Mouse (Mus musculus): ENCODE measurements around the gene Ric8b.

Ric8b gene

DNA sequence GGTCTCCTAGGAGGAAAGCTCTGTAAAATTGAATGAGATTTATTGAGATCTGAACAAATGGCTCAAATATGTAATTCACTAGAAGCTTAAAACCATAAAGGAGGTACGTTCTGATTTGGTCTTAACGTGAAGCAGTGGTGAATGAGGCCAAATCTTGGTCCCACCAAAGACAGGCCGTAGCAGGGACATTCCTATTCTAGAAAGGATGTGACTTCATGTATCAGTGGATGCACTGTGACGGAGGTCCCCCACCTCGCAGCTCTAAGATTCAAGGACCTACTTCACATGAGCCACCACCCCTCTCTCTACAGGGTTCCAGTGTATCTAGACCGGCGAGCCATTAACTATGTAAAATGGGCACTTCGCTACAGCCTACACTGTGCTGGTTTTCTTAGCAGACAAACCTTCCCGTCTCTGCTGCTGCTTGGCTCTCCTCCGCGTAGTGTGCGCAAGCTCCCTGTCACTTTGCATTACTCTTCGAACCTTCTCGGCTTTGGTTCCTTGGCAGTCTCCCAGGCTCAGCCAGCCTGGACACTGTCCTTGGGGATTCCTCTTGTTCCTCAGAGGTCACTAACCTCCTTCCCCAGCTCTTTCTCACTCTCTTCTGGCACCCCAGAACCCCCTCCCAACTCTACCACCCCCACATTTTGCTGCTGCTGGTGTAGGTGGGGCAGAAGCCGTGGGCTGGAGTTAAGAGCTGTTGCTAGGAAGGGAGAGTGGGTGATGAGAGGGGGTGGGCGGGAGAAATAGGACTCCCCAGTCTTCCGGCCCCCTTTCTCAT lies 8.2 kb upstream of the Ric8b start:
- DNase-seq (ENCODE audit: low spot score) = no peak

DNA sequence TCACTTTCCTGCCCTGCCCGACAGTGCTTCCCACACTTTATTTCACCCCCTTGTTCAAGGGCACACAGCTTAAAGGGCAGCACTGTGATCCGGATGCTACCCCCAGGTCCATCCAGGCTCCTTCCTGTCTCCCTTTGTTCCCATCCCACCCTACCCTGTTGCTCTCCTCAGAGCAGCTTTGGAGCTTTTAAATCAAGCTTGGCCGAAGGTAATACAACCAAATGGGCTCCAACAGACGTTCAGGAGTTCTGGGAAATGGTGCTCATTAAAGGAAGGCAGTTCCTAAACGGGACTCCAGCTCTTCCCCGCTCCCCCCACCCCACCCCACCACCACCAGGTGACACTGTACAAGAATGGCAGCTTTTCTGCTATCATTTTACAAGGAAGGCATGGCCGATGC lies 7.2 kb upstream of the Ric8b start:
- no peak for DNase-seq (ENCODE audit: low spot score)

DNA sequence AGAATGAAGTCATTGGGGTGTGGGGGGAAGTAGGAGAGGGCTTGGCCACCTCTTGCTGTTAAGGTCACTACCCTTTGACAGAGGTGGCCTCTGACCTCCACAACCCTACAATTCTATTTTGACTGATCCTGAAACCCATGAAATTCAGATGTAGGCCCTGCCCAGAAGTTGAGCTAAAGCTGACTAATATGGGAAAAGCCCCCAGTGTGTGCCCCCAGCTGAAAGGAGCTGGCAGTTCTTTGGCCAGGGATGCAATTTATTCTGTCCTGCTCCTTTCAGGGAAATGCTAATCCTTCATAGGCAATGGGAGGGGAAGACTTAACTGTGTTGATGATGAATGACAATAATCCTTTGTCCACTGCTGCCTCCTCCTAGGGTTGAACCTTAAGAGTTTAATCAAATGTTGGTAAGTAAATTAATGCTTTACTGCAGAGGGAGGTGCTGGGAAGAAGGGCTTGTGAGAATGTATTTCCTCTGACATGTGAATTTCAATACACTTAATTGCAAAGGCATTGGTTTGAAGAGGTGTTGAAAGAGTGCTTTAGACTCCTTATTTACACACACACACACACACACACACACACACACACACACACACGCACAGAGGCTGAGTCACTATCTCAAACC lies 6.5 kb upstream of the Ric8b start:
- no peak for DNase-seq (ENCODE audit: low spot score)

DNA sequence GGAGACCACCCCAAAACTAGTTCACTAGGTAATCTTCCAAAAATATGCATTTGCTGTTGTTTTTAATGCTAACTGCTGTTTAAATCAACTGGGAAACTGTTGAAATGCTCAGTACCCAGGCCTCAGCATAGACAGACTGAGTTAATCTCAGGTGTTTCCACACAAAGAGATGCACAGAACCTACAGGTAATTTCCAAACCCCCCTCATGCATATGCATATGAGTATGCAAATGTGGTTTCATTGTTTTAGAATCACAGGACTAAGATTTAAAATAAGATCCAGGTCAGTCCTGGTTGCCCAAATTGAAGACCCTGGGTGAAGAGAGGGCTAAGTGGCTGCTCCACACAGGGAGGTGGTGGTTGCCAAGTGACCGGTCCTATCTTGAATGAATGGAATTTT lies 4.3 kb upstream of the Ric8b start:
- DNase-seq (ENCODE audit: low spot score) = no peak

DNA sequence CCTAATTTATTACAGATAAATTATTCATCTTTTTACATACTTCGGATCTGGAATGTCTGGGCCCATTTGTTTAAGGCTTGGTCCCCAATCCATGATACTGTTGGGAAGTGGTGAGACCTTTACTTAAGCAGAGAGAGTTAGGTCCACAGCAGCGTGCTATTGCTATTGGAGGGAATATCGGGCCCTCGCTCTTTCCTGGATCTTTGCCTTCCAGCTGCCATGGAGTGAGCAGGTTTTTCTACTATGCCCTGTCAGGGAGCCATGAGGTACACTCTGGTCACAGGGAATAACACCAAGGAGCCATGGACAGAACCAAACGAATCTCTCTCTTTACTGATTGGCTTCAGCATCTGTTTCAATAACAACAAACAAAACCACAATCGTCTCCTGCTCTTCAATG lies 1.9 kb upstream of the Ric8b start:
- no peak for DNase-seq (ENCODE audit: low spot score)

DNA sequence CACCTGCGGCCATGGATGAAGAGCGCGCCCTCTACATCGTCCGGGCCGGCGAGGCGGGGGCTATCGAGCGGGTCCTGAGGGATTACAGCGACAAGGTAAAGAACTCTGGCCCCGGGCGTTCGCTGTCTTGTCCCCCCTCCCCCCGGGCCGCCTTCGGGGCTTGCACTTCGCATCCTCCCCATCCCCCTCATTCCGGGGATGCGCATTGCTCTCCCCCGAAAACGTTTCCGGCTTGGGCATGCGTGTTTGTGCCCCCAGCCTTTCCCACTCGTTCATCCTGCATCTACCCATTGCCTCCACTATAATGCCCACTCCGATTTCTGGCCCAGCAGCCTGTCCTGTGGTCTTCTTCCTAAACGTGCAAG lies 297 bp downstream of the Ric8b start:
- no peak for DNase-seq (ENCODE audit: low spot score)

DNA sequence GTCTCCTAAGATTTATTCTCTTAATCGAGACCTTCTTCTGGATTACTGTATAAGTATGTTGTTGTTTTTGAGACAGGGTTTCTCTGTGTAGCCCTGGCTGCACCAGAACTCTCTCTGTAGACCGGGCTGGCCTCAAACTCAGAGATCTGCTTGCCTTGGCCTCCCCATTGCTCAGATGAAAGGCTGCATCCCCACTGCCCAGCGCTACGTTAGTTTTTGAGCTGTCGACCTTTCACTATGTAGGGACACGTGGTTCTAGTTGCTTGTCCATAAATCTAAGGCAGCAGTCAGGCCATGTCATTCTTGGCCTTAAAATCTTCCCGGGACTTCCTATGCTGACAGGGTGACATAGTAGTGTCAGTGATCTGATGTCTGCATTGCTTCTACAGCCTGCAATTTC lies 8.9 kb downstream of the Ric8b start:
- no peak for DNase-seq (ENCODE audit: low spot score)

DNA sequence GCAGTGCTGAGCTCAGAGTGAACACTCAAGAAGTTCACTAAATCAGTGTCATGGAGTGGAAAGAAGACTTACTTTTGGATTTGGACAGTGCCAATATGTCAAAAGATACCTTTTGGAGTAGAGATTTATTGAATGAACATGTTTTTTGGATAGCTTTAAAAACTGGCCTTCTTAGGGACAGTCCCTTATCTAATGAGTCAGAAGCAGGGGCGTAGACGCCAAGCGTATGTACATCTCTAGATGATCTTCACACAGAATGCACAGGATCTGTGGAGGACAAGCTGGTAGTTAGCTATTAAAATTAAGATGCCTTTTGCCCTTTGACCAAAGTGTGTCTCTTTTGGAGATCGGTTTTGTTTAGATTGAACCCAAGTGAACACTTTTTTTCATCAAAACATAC lies 9.5 kb downstream of the Ric8b start:
- DNase-seq (ENCODE audit: low spot score) = no peak

DNA sequence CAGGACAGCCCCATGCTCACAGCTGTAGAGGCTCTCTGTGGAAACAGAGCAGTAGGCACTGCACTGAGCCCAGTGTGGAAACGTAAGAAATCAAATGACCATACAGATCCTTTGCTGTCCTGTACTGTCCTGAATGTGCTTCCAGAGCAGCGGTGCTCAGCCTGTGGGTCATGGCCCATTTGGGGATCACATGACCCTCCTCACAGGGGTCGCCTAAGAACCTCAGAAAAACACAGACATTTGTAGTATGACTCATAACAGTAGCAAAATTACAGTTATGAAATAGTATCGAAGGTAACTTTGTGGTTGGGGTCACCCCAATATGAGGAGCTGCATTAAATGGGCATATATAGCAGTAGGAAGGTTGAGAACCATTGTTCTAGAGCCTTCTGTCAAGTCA lies 11.0 kb downstream of the Ric8b start:
- no peak for DNase-seq (ENCODE audit: low spot score)

DNA sequence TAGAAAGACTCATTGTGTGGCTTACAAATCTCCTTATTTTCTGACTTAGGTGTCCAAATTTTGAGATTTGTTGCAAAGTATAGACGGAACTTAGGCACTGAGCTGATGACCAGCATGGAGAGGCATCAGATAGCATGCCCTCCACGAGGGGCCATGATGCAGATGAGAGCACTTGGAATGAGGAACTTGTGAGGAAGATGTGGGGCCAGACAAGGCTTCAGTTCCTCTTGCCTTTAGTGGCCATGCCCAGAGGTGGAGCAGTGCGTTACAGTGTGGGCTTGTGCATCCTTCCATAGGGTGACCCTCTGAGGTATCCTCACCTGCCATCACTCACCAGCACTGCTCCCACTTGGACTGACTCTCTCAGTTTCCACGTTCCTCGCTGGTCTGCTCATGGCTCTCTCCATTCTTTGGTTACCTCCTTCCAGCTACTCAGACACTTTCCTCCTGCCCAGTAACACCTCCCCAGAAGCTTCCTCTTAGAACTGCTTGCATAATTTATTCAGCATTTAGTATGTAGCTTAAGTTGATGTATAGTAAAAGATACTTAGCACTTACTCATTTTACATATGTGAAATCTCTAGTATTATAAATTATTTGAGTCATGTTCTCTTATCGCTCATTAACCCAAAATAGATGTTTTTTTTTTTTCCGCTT lies 18.3 kb downstream of the Ric8b start:
- no peak for DNase-seq (ENCODE audit: low spot score)

DNA sequence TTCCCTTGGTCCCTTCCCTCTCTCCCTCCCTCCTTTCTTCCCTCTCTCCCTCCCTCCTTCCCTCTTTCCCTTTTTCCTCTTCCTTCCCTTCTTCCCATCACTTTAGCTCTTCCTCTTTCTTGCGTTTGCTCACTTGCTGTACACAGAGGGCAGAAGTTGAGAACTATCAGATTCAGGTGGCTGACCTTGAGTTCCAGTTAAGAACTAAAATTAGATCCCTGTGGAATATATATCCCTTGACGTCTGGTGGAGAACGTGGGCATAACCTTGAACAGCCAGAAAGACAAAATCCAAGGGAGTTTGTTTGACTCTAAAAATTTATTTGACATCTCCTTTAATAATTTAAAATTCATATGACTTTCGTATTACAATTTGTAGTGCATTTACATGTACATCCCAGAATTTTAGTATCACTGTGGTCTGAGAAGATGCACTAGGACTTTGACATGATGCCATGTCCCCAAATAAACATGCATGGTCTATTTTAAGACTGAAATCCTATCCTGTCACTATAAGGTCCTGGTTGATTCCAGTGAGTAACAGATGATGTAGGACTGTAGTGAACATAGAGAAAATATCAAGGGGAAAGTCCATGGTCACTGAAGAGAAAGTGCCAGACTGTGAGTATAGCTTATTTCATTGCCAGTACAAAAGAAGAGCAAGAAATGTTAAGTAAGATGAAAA lies 19.6 kb downstream of the Ric8b start:
- no peak for DNase-seq (ENCODE audit: low spot score)

DNA sequence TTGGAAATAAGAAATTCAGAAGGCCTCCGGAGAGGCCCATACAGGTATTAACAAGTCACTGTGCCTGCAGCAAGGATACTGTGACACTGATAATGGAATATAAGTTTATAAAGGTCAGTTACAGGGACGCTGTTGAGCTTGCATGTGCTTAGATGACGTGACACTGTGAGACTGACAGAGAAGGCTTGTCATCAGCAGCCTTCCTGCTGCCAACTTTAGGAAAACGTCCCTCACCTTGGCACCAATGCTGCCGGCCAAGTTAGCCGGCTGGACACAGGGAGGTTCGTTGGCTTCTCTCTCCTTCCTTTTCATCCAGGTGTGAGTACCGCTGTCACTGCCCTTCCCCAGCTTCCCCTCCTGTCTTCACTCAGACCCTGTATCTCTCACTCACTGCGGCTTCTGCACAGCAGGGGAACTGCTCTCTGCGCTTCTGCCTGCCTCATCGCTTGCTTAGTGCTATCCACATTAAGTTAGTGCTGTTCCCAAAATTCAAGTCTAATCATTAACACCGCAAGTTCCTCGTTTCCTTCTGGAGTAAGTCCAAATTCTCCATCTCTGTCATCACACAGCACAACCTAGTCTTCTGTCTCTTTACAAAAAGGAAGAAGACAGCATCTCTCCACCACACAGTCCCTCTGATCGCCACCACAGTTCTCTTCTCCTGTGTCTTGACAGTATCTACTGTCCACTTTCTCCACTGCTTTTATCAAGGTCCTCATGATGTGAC lies 20.8 kb downstream of the Ric8b start:
- no peak for DNase-seq (ENCODE audit: low spot score)

DNA sequence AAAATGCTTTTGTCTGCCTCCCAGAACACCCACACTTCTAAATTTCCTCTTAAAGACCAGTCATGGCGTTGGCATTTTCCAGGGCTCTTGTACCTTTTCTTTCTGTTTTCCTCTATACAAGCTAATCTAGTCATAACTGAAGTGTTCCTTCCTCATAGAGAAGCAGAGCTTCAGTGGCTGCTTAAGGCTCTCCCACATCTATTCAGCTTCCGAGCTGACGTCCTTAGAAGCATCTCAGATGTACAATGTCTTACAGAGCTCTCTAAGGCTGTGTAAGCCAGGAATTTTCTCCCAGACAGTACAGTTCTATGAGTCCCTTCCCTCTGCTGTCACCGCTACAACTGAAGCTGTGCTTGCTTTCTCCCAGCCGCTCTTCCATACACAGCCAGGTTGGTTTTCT lies 21.5 kb downstream of the Ric8b start:
- DNase-seq (ENCODE audit: low spot score) = no peak

DNA sequence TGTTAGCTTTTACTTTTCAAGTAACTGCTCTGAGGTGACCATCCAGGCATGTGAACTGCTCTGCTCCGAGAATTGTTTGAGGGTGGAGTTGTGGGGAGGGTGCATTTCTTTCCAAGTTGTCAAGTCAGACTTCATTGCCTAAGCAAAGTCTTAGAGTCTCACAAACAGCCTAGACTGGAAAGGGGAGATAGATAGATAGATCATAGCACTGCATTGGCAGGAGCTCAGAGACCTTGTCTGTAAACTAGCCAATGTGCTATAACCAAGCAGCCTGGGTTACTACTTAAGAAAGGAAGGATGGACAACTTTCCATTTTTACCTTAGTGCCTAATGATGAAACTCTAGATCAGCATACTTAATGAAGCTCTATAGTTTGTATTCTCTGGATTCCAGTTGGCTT lies 22.9 kb downstream of the Ric8b start:
- DNase-seq (ENCODE audit: low spot score) = no peak

DNA sequence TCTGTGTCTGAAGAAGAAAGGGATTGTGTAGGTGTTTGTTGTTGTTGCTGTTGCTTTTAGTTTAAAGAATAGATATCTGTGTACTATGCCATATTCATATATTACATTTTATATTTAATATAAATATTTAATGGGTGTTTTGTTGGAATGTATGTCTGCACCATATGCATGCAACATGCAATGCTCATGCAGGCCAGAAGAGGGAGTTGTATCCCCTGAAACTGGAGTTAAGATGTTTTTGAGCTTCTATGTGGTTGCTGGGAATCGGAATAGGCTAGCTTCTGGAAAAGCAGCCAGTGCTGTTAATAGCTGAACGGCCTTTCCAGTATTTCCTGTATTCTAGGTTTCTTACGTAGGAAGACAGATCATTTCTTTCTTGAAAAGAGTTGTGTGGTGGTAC lies 28.3 kb downstream of the Ric8b start:
- DNase-seq (ENCODE audit: low spot score) = no peak

DNA sequence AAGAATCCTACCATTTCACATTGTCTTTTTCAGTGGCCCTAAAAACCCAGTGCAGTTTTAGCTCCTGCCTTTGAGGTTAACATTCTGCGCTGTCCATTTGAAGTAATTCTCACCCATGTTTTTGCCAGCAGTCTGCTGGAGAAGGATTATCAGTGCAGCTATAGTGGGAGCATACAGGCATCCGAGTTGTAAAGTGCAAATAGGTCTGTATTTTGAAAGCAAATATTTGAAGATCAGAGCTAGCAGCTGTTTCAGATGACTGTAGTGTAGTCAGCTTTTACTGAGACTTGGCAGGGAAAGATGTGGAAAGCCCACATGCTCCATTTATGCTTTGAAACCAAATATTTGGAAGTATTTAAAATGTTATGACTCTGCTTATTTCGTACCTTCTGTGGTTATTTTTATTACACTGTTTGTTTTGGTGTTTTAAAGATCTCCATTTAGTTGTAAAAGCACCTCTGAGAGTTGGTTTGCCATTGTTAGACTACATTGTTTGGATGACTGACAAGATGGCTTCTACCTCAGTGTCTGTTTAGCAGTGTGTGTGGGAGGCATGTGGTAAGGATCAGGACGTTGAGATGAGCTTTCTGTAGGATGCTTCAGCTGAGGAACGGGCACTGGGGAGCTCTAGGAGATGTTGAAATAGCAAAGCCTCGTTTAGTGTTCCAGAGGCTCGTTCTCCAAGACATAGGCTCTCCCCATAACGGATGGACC lies 31.7 kb downstream of the Ric8b start:
- DNase-seq (ENCODE audit: low spot score) = peak; percentile 25

DNA sequence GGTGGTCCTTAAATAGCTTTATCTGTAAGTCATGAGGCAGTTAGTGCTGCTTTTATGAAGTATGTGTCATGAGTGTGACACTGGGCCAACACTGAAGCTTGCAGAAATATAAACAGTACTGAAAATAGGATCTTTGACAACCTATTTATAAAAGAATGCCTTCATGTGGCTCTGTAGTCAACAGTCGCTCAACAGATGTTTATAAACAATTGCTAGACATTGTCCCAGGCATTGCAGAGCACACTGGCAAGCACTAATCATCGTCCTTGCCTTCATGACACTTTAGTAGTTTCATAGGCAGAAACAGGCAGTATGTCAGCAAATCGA lies 32.2 kb downstream of the Ric8b start:
- no peak for DNase-seq (ENCODE audit: low spot score)

DNA sequence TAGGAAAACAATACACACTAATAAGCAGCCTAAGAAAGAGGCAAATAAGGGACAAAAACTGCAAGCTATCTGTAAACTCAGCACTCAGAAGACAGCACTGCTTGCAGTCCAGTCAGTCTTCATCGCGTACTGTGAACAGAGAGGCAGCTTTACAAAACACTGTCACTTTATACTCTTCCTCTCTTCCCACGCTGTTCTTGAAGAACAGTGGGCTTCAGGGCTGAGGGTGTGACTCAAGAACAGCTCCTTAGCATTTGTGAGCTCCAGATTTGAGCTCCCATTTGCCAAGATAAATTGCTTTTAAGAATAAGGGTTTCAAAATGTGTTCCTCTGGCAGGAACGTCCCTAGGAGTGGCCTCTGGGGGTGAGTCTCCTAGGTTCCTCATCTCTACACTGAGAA lies 33.0 kb downstream of the Ric8b start:
- DNase-seq (ENCODE audit: low spot score) = no peak

DNA sequence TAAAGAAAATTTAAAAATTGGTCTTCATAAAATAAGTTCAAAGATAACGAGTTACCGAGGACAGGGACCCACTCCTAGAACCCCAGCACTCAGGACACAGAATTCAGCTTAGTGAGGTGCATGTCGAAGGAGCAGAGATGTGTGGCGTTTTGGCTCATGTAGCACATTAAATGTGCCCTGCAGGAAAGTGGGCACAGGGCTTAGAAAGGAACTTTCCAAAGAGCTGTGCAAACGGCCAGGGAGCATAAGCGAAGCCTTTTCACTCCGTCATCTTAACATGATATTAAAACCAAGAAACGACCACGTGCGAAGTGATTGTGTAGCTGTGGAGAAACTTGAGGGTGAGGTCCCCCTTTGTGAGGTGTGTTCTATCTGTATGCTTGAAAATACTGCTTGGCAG lies 36.8 kb downstream of the Ric8b start:
- DNase-seq (ENCODE audit: low spot score) = no peak

DNA sequence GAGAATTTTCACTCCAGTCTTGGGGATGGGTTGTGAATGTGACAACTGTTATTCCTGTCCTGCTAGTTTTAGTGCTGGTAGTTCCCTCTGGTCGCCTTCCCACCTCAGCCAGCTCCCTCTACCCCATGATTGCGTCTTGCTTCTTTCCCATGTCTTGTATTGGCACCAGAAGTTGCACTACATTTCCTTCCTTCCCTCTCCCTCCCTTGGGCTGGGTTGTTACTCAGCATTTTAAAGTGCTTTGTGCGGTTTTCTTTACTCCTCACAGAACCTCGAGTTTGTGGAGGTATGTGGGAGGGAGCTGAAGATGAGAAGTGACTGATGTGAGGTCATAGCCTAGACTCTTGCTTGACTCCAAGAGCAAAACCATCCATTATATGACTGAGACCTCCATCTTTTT lies 38.8 kb downstream of the Ric8b start:
- no peak for DNase-seq (ENCODE audit: low spot score)

DNA sequence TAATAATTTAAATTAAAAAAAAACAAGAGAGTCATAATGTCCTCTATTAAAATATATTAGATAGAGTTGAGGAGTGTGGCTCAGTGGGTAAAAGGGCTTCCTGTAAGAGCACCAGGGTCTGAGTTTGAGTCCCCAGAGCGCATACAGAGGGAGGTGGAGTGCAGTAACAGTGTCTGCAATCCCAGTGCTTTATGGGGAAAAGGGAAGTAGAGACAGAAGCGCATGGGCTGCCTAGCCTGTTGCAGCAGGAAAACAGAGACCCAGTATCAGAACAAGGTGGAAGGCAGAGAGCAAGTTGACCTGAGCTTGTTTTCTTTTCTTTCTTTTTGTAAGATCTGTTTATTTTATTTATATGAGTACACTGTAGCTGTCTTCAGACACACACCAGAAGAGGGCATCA lies 41.2 kb downstream of the Ric8b start:
- no peak for DNase-seq (ENCODE audit: low spot score)

DNA sequence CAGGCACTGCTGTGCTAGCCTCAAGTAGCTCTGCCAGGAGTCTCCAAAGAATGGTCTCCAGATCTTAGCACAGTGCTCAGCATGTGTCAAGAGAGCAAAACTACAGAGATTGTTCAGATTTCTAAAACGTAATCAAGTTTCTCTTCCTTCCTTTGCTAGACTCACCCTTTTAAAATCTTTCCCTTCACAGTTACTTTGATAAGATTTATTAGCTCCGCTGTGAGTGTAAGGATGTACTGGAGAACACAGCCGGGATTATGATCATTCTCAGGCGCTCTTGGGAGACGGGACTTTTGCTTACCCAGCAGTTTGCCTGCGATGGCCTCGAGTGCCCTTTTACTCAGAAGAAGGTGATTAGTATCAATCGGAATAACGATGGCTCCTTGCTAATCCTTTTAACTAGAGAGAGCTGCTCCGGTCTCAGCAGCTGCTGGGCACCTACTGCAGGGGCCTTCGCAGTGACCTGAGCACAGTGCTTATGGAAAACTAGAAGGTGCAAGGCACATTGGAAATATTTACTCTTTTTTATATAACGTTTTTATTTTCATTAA lies 43.0 kb downstream of the Ric8b start:
- DNase-seq (ENCODE audit: low spot score) = no peak
